Mouse (Mus musculus) heart, adult 10 weeks (tissue): ENCODE data around the gene Spg11. TPM values are rescaled to one million over a fixed set of nuclear protein-coding genes. Genes with fewer than 3 reads are reported as not detected.

Experiments
- polyA plus RNA-seq: library from polyadenylated mRNA; stranded (reverse); fragments of 350-450 nt; fragmentation: Illumina TruSeq; extraction: RNeasy Lipid Tissue Mini Kit (QIAGEN cat#74804); gene quantifications from one replicate; pipeline ENCODE4 v1.2.3, GENCODE M21; 2014; ENCODE audit warnings: low read depth, low replicate concordance

The Spg11 gene
- polyA plus RNA-seq = 7.4 TPM

DNA sequence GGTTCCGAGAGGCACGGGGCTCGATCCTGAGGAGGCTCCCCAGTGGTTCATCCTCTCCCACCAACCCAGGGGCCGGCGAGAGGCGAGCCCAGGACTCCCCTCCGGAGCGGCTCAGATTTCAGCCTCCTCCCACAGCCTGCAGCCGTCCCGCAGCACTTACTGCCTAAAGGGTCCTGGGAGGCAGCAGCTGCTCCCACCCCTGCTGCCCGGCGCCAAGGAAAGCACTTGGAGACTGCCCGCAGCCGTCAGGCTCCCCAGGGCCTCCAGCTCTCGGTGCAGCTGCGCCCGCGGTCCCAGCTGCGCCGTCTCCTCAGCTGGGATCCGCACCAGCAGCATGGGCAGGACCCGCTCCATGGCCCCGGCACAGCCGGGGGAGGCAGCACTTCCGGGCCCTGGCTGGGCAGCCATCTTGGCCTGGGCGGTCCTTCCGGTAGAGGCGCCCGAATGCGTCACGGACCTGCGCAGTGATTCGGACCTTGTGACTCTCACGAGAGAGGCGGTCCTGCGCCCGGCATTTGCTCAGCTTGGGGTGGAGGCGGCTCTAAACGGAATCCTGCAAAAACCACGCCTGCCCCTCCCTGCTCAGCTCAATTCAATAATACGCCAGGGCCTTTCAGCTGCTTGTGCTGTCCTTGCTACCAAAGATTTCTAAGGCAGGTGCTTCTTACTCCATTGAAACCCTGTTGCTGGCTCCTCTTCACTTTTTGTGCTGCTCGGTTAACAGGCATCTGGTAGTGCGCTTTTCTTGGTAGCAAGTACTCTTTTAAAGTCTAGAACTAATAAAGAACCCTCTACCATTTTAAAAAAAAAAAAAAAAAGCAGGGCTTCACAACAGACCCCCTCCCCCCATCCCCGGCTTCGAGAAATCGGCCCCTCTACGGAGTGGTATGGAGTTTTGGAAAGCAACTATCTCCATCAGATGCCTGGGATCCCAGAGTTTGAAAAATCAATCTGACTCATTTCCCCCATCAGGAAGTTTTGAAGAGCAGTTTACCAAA, at the start of gene Spg11:
TSS of gene Spg11 (minus strand) at position 426 of the 998 bp plus-strand sequence.

DNA sequence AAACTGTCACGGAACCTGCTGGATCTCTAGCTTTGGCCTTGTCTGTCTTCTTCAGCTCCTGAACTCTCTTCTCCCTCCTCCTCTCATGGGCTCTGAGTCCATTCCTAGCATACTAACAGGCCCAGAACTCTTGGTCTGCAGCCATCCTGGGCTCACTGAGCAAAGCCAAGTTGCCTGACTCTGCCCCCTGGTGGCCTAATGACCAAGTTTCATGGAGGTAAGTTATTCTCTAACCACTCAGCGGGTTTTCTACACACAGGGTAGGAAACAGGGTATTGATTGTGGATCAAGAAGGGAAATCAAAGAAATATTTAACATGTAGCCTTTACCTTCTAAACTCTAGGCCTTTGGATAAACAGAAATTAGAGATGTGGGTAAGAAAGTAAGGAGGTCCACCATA, 42.5 kb upstream of the Spg11 start, which contains the start of gene Trim69:
TSS of gene Trim69 (plus strand) at position 21 of the 400 bp plus-strand sequence.

DNA sequence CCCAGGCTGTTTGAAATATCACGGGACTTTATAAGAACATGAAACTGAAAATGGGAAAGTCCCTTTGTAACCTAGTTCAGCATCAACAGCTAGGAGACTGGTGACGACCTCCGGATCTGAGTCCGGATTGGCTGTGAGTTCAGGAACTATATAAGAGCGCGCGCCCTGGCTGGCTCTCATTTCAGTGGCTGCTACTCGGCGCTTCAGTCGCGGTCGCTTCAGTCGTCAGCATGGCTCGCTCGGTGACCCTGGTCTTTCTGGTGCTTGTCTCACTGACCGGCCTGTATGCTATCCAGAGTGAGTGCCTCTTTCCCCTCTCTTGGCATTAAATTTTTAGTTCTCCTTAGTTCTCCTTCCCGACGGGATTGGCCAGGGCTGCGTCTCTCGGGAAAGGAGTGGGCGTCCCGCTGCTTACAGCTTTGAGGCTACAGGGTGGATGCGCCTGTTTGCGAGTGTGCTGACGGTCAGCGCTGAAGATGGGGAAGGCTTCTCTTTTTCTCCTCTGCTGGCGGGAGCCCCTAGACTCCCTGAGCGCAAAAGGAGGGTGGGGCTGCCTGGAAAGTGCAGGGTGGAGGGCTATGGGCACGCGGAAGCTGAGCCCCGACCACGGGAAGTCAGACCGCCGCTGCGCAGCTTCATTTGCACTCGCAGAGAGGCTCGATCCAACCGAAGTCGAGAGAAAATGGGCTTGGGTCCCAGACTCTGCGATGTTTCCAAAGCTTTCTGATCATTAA, 29.5 kb upstream of the Spg11 start, which contains the start of gene B2m:
TSS of gene B2m (plus strand) at position 179 of the 734 bp plus-strand sequence.

GRCm38 (mm10) chr2:122027862-122028755, 90.1 kb downstream of the Spg11 start, which contains the start of gene Eif3j1:
Gene Eif3j1 (plus strand): TSS chr2:122028546.

Other genes with a start within 250 kb of the Spg11 start
- gene Ctdspl2, start 162.4 kb downstream of the Spg11 start, polyA plus RNA-seq = 9.7 TPM
- not detected for gene Mageb3, start 162.3 kb downstream of the Spg11 start, polyA plus RNA-seq
- 36.9 TPM for gene Eif3j1, start 89.8 kb downstream of the Spg11 start, polyA plus RNA-seq
- 461 TPM for gene B2m, start 29.3 kb upstream of the Spg11 start, polyA plus RNA-seq
- 0.26 TPM for gene Trim69, start 42.3 kb upstream of the Spg11 start, polyA plus RNA-seq
- gene Patl2, start 67.8 kb upstream of the Spg11 start, polyA plus RNA-seq = not detected
- not detected for gene Terb2, start 67.9 kb upstream of the Spg11 start, polyA plus RNA-seq
- 186 TPM for gene Sord, start 116.4 kb upstream of the Spg11 start, polyA plus RNA-seq
- 0.42 TPM for gene Duox2, start 180.1 kb upstream of the Spg11 start, polyA plus RNA-seq
- not detected for gene Duoxa2, start 180.5 kb upstream of the Spg11 start, polyA plus RNA-seq
- gene Duoxa1, start 195.3 kb upstream of the Spg11 start, polyA plus RNA-seq = 0.63 TPM
- 0.29 TPM for gene Duox1, start 197.3 kb upstream of the Spg11 start, polyA plus RNA-seq